Mouse (Mus musculus) bone marrow, adult 2 months (tissue): ENCODE measurements around the gene Tyw3. TPM values are rescaled to one million over a fixed set of nuclear protein-coding genes. Genes with fewer than 3 reads are reported as not detected.
A peak's percentile ranks its signal among the peaks of the same experiment; 100 is the strongest.

Source experiments
- H3K27ac ChIP-seq: fragments of 200-500 bp; 2 replicates; pipeline ENCODE4 v1.5.1; 2012; ENCODE audit warnings: low read depth, mild to moderate bottlenecking, control low read depth, inconsistent platforms, low read length; ENCODE audit not compliant: control insufficient read depth, poor library complexity, insufficient read depth
- H3K4me1 ChIP-seq: fragments of 200-500 bp; 2 replicates; pipeline ENCODE4 v1.6.1; 2011; ENCODE audit warnings: low read length; ENCODE audit not compliant: control insufficient read depth, insufficient read depth
- H3K4me3 ChIP-seq: fragments of 200-500 bp; replicated peaks from 2 replicates; pipeline ENCODE3; 2011; ENCODE audit warnings: mild to moderate bottlenecking, low read depth, low read length, control low read depth; ENCODE audit not compliant: control insufficient read depth
- CTCF ChIP-seq: fragments of 200-500 bp; IDR thresholded peaks from 2 replicates; pipeline ENCODE4 v1.5.1; 2011; ENCODE audit warnings: low read length, control low read depth; ENCODE audit not compliant: control insufficient read depth, insufficient read depth
- POLR2A ChIP-seq: fragments of 200-500 bp; IDR thresholded peaks from 2 replicates; pipeline ENCODE4 v1.6.1; 2011; ENCODE audit warnings: low read depth, mild to moderate bottlenecking, control low read depth, low read length, borderline replicate concordance; ENCODE audit not compliant: control insufficient read depth
- WGBS: fragments of 180-500 bp; shearing (Covaris S2); methylation state at CpG from one replicate; pipeline ENCODE4 v1.1.7; 2018; 5-methylcytosine and 5-hydroxymethylcytosine counted together
- polyA plus RNA-seq: library from polyadenylated mRNA; stranded (reverse); fragments of >200 nt; gene quantifications from 2 replicates; pipeline ENCODE4 v1.2.4, GENCODE M21; 2011; ENCODE audit warnings: low replicate concordance; ENCODE audit not compliant: missing spikeins, insufficient read depth, insufficient read length

The Tyw3 gene
- polyA plus RNA-seq, 1 experiment, result 1.4 TPM

DNA sequence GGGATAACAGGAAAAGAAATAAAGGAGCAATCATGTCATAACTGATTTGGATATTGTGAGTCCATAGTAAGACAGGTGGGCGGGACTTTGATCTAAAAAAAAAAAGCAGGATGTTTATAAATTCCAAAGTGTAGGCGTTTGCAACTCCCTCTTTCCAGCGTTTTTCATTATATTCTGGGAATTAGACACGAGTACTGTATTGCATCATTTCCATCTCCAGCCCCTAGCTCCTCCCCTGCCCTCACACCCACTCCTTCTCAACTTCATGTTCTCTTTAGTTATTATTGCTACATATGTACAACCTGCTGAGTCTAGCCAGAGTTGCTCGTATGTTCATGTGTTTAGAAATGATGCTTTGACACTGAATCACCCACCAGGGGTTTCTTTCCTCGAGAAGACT is 23.2 kb downstream of the Tyw3 start:
- Histone ChIP-seq H3K4me3 (no peak overlapping the region), H3K4me1 (no peaks in the 10 kb centered on the region; the same call in 1 of the 2 replicates), H3K27ac (no peak overlapping the region)
- TF ChIP-seq POLR2A (no peak), CTCF (no peak)
- WGBS, result 43% methylated on average over 6 of the region's 6 CpGs

DNA sequence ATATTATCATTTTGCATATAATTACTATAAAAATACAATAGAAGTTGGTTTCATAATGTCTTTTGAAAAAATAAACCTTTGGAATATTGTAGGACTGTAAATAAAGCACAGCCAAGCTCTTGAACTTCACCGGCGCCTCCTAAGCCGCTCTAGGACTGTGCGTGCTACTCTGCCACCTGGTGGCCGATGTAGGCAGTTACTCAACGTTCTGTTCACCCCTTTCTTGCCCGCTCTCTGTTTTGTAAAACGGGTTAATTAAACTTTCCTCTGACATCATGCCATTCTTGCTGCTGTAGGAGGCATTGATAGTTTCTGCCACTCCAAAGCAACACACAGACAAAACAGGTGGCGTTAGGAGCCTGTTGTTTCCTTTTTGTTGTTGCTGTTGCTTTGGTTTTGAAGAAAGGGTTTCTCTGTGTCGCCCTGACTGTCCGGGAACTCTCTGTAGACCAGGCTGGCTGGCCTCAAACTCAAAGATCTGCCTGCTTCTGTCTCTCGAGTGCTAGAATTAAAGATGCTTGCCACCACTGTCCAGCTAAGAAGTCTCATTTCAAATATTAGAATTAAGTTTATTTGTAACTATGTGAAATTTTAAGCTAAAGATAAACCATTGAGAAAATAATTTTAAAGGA is 24.4 kb downstream of the Tyw3 start:
- Histone ChIP-seq H3K4me1 (no peaks in the 10 kb centered on the region), H3K4me3 (no peak overlapping the region), H3K27ac (no peak overlapping the region)
- TF ChIP-seq CTCF (peak; percentile 89), POLR2A (no peak)
- WGBS, result 14% methylated on average over 12 of the region's 12 CpGs

DNA sequence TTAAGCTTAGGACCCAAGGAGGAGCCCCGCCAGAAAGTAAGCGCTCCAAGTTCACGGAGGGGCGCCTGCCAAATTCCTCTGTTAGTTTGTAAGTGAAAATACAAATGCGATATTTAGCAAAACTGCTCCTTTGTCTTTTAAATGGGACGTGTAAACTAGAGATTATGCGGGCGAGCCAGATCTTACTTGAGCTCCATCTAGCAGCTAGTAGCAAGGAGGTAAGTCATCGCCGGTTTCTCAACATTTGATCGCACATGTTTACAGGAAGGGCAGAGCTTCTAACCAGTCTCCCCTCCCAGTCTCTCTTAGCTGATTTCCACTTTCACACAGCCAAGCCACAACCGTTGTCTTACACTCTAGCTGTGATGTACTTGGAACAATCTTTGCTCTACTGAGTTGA is 26.1 kb downstream of the Tyw3 start:
- TF ChIP-seq CTCF, result no peak
- TF ChIP-seq POLR2A, result no peak
- Histone ChIP-seq H3K4me3 (no peak overlapping the region), H3K27ac (no peak overlapping the region), H3K4me1 (no peaks in the 10 kb centered on the region)
- 10% methylated on average over 12 of the region's 12 CpGs for WGBS

DNA sequence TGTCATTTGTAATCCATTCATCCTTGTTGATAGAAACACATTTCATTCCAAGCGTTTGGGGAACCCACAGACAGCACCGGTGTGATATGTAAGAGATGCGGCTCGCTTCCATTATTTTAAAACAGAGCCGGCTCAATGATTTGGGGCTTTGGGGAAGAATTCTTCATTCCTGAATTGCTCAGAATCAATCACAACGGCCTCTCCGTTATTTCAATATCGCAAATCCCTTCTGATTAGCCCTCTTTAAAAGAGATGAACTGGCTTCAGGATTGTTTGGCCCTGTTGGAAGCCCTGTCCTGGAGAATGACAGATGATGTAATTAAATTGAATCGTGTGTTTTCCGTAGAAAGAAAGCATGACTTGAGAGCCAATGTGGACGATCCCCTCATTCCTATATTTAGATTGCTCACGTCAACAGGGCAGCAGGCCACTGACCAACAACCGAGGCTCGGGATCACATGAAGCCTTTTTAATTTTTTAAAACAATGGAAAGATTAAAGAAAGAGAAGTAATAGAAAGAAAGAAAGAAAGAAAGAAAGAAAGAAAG is 26.8 kb downstream of the Tyw3 start:
- TF ChIP-seq POLR2A, result no peak
- TF ChIP-seq CTCF, result no peak
- H3K27ac ChIP-seq, result no peak overlapping the region
- no peaks in the 10 kb centered on the region for H3K4me1 ChIP-seq
- no peak overlapping the region for H3K4me3 ChIP-seq
- 71% methylated on average over 14 of the region's 14 CpGs for WGBS

DNA sequence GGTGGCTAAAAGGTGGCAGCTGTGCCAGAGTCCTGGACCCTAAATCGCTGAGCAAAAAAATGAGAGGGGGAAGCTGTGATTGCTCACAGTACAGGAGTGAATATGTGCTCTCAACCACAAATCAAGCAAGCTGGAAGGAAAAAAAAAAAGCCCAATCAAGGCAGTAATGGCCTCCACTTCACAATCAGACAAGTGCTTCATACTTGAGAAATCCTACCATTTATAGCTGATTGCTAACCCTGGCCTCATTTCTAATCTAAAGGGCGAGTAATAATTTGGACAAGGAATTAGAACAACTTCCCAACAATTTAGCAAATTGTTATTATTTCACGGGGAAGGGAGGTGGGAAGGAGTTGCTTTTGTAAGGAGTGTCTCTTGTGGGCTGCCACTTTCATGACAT is 31.5 kb downstream of the Tyw3 start:
- H3K4me1 ChIP-seq, result no peaks in the 10 kb centered on the region
- TF ChIP-seq CTCF (no peak), POLR2A (no peak)
- 63% methylated on average over 3 of the region's 3 CpGs for WGBS

DNA sequence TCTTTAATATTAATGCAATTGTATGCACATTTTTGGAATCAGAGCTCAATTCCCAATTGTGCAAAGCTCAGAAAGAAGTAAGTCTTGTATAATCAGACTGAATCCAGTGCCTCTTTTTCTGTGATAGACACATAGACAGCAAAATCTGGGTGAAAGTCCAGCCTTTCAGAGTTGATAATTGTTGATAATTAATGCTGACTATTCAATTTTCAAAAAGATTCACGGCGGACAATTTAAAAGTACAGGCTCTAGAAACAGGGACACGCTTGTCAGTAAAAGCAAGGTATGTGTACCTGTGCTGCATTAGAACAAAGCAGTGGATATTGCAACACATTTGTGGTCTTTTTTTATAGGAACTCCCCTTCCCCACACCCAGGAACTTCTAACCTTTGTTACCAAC is 34.7 kb downstream of the Tyw3 start:
- 86% methylated on average over 3 of the region's 3 CpGs for WGBS
- TF ChIP-seq CTCF (no peak), POLR2A (no peak)
- Histone ChIP-seq H3K4me3 (no peak overlapping the region), H3K27ac (no peak overlapping the region), H3K4me1 (no peaks in the 10 kb centered on the region)

More for the DNA sequence above, 31.5 kb downstream of the Tyw3 start:
- Histone ChIP-seq H3K27ac (no peak overlapping the region), H3K4me3 (no peak overlapping the region)

DNA sequence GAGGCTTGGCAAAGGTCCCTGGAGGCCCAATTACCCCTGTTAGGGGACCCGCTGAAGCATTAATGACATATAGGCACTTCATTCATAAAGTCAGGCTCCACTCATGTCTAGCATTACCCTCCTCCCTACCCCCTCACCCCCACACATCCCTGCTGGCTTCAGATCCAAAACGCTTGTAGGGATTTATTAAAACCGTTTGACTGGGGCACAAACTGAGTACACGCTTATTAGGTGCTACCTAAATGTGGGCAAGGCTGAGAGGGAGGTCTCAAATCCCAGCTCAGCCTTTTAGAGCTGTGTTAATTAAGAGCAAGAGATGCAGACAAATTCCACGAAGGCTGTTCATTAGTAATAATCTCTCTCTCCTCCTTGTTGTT is 45.9 kb downstream of the Tyw3 start:
- TF ChIP-seq POLR2A, result no peak
- no peak for TF ChIP-seq CTCF
- no peaks in the 10 kb centered on the region; the same call in 1 of the 2 replicates for H3K4me1 ChIP-seq
- H3K27ac ChIP-seq, result no peak overlapping the region
- no peak overlapping the region for H3K4me3 ChIP-seq
- WGBS, result 78% methylated on average over 5 of the region's 5 CpGs

DNA sequence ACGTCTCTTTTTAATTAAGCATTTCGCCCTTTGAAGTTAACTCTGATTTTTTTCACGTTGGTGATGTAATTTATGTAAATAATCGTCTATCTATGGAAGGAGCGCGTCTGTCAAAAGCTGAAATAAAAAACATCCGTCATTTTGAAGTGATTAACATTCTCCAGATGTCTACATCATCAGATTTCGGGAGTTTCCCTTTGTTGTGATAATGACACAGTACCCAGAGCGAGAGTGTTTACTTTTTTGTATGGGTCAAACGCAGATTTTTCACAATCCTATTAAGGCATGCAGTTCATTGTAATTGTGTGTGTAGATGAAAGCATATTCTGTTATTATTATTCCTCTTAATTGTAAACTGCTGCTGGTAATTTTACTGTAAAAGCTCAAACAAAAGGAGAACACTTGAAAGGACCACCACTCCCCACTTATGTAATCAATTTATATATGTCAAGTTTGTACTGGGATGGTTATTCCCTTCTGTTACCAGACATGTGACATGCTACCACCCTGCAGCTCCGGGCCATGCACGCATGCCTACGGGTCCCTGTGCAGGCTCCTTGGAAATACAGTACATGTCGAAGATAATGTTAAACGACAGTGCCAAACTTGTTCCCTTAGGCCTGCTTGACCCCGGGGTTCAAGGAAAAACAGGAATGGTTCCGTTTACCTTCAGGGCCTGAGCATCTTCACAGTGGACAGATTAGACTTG is 46.4 kb downstream of the Tyw3 start:
- Histone ChIP-seq H3K4me3 (no peak overlapping the region), H3K4me1 (no peaks in the 10 kb centered on the region; the same call in 1 of the 2 replicates), H3K27ac (no peak overlapping the region)
- TF ChIP-seq CTCF (no peak), POLR2A (no peak)
- WGBS, result 77% methylated on average over 17 of the region's 17 CpGs
